Mouse (Mus musculus): ENCODE results near the gene Ptpn14. TPM values are rescaled to one million over a fixed set of nuclear protein-coding genes. Genes with fewer than 3 reads are reported as not detected.

The Ptpn14 gene
- total and polyA plus RNA-seq, 3 experiments = 11.9 to 30.1 (median 29.3) TPM

GRCm38 (mm10) chr1:189885975-189886374, 157.9 kb downstream of the Ptpn14 start:
- no peak for DNase-seq
- no peak overlapping the region for H3K9ac ChIP-seq (ENCODE audit: low read depth, low read length)
- H3K36me3 ChIP-seq (ENCODE audit: control insufficient read depth, insufficient read depth, low read length) = no peaks in the 10 kb centered on the region
- intact Hi-C loops (cut with DNase I) = loop anchor here (2.0 kb wide), 1 partner anchor 911 kb away; no protein-coding TSS in a partner anchor
- no peak overlapping the region for H3K27ac ChIP-seq
- H3K4me1 ChIP-seq (ENCODE audit: control insufficient read depth, insufficient read depth, low read length) = peaks cover 2% of the 10 kb centered on the region; the same call in 1 of the 2 replicates
- 82% methylated on average over 6 of the region's 6 CpGs for WGBS
- no peaks in the 10 kb centered on the region for H3K27me3 ChIP-seq (ENCODE audit: control insufficient read depth, insufficient read depth, low read length)
- TF ChIP-seq CTCF (IDR thresholded peaks at IDR 0.05) (no peak), POLR2A (IDR thresholded peaks at IDR 0.05; ENCODE audit: insufficient read depth, low read depth, low read length) (no peak), EP300 (IDR thresholded peaks at IDR 0.05; ENCODE audit: insufficient read depth, low read depth, low read length) (no peak)
- H3K4me3 ChIP-seq = no peak overlapping the region
- no peaks in the 10 kb centered on the region for H3K79me2 ChIP-seq (replicated peaks; ENCODE audit: control insufficient read depth, insufficient read depth, low read length)

DNA sequence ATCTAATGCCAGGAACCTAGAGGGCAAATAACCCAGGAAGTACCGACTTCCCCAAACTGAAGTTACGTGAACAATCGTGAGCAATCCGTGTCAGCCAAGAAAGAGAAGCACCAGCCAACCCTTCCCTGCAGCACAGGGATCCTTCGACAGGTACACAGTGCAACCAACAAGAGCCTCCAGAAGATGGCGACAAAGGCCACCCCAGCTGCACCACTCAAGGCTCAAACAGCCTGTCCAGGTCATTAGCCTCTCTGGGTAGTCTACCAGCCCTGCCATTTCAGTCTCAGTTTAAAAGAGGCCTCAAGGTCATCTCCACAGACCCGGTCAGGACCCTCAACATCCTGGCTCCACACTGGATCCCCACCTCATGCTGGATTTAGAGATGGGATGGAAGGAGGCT, 159.4 kb downstream of the Ptpn14 start:
- Histone ChIP-seq H3K79me2 (replicated peaks; ENCODE audit: control insufficient read depth, insufficient read depth, low read length) (no peaks in the 10 kb centered on the region), H3K4me1 (ENCODE audit: control insufficient read depth, insufficient read depth, low read length) (peaks cover 2% of the 10 kb centered on the region; the same call in 1 of the 2 replicates), H3K36me3 (ENCODE audit: control insufficient read depth, insufficient read depth, low read length) (no peaks in the 10 kb centered on the region), H3K27me3 (ENCODE audit: control insufficient read depth, insufficient read depth, low read length) (no peaks in the 10 kb centered on the region), H3K27ac (no peak overlapping the region), H3K9ac (ENCODE audit: low read depth, low read length) (no peak overlapping the region), H3K4me3 (no peak overlapping the region)
- TF ChIP-seq EP300 (IDR thresholded peaks at IDR 0.05; ENCODE audit: insufficient read depth, low read depth, low read length) (peak; percentile 79; the same call in 1 of the 2 replicates), CTCF (IDR thresholded peaks at IDR 0.05) (peak; percentile 92), POLR2A (IDR thresholded peaks at IDR 0.05; ENCODE audit: insufficient read depth, low read depth, low read length) (no peak)
- 22% methylated on average over 7 of the region's 7 CpGs for WGBS
- peak; percentile 60 to 70 for DNase-seq
- intact Hi-C loops (cut with DNase I) = loop anchor here (1.0 to 2.0 kb wide), 3 partner anchors 40 to 909 kb away; no protein-coding TSS in a partner anchor

DNA sequence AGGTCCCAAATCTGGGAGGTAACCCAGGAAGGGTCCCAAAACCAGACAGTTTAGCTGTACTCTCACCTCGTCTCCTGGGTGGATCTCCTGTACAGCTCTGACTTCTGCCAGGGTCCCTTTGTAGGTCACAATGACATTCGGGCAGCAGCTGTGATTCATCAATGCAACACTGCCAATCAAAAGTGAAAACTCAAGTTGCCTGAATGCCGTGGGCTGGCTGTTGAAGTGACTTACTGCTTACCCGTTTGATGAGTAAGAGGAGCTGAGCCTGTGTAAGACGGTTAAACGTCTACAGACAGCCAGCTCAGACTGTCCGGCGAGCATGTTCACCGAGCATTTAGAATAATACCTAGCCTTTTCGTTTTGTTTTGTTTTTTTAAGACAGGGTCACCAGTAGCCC, 160.7 kb downstream of the Ptpn14 start:
- Histone ChIP-seq H3K4me3 (no peak overlapping the region), H3K79me2 (replicated peaks; ENCODE audit: control insufficient read depth, insufficient read depth, low read length) (no peaks in the 10 kb centered on the region), H3K9ac (ENCODE audit: low read depth, low read length) (no peak overlapping the region), H3K4me1 (ENCODE audit: control insufficient read depth, insufficient read depth, low read length) (no peaks in the 10 kb centered on the region), H3K36me3 (ENCODE audit: control insufficient read depth, insufficient read depth, low read length) (no peaks in the 10 kb centered on the region), H3K27ac (no peak overlapping the region), H3K27me3 (ENCODE audit: control insufficient read depth, insufficient read depth, low read length) (no peaks in the 10 kb centered on the region)
- TF ChIP-seq POLR2A (IDR thresholded peaks at IDR 0.05; ENCODE audit: insufficient read depth, low read depth, low read length) = no peak
- no peak for TF ChIP-seq CTCF (IDR thresholded peaks at IDR 0.05)
- TF ChIP-seq EP300 (IDR thresholded peaks at IDR 0.05; ENCODE audit: insufficient read depth, low read depth, low read length) = no peak
- no peak for DNase-seq
- WGBS = 70% methylated on average over 10 of the region's 10 CpGs
- intact Hi-C loops (cut with DNase I) = no loop called here

- WGBS = 75% methylated on average over 9 of the region's 9 CpGs
- Histone ChIP-seq H3K79me2 (replicated peaks; ENCODE audit: control insufficient read depth, insufficient read depth, low read length) (no peaks in the 10 kb centered on the region), H3K27me3 (ENCODE audit: control insufficient read depth, insufficient read depth, low read length) (no peaks in the 10 kb centered on the region), H3K36me3 (ENCODE audit: control insufficient read depth, insufficient read depth, low read length) (no peaks in the 10 kb centered on the region), H3K27ac (no peak overlapping the region), H3K4me1 (ENCODE audit: control insufficient read depth, insufficient read depth, low read length) (no peaks in the 10 kb centered on the region), H3K9ac (ENCODE audit: low read depth, low read length) (no peak overlapping the region), H3K4me3 (no peak overlapping the region)
- no peak for DNase-seq
- intact Hi-C loops (cut with DNase I) = no loop called here
- no peak for TF ChIP-seq CTCF (IDR thresholded peaks at IDR 0.05)
- no peak for TF ChIP-seq POLR2A (IDR thresholded peaks at IDR 0.05; ENCODE audit: insufficient read depth, low read depth, low read length)
- TF ChIP-seq EP300 (IDR thresholded peaks at IDR 0.05; ENCODE audit: insufficient read depth, low read depth, low read length) = no peak
Measured at GRCm38 (mm10) chr1:189894191-189894590, 166.1 kb downstream of the Ptpn14 start.

GRCm38 (mm10) chr1:189897861-189898260, 169.8 kb downstream of the Ptpn14 start:
- Histone ChIP-seq H3K27ac (no peak overlapping the region), H3K4me3 (no peak overlapping the region), H3K79me2 (replicated peaks; ENCODE audit: control insufficient read depth, insufficient read depth, low read length) (no peaks in the 10 kb centered on the region), H3K27me3 (ENCODE audit: control insufficient read depth, insufficient read depth, low read length) (no peaks in the 10 kb centered on the region), H3K4me1 (ENCODE audit: control insufficient read depth, insufficient read depth, low read length) (no peaks in the 10 kb centered on the region), H3K36me3 (ENCODE audit: control insufficient read depth, insufficient read depth, low read length) (no peaks in the 10 kb centered on the region), H3K9ac (ENCODE audit: low read depth, low read length) (no peak overlapping the region)
- 76% methylated on average over 9 of the region's 9 CpGs for WGBS
- TF ChIP-seq CTCF (IDR thresholded peaks at IDR 0.05) (no peak), POLR2A (IDR thresholded peaks at IDR 0.05; ENCODE audit: insufficient read depth, low read depth, low read length) (no peak), EP300 (IDR thresholded peaks at IDR 0.05; ENCODE audit: insufficient read depth, low read depth, low read length) (no peak)
- DNase-seq = no peak
- intact Hi-C loops (cut with DNase I) = no loop called here

DNA sequence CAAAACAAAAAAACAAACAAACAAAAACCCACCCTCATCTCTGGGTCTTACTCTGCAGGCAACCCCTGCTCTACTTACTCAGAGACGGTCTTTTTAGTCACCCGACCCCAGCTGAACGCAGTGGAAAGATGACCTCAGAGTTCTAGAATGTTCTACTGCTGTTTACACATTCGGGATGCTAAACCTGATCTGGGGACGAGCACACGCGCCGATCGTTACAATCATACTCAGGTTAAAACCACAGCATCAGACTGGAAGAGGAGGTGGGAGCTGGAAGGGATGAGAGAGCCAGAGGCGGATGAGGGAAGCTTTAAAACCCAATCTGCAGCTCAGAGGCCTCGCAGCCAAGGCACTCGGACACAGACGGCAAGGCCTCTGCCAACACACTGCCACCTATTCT, 170.6 kb downstream of the Ptpn14 start:
- Histone ChIP-seq H3K36me3 (ENCODE audit: control insufficient read depth, insufficient read depth, low read length) (no peaks in the 10 kb centered on the region), H3K27me3 (ENCODE audit: control insufficient read depth, insufficient read depth, low read length) (no peaks in the 10 kb centered on the region), H3K9ac (ENCODE audit: low read depth, low read length) (no peak overlapping the region), H3K4me3 (no peak overlapping the region), H3K27ac (peak overlapping the region; percentile 21; the same call in 1 of the 2 replicates), H3K4me1 (ENCODE audit: control insufficient read depth, insufficient read depth, low read length) (no peaks in the 10 kb centered on the region), H3K79me2 (replicated peaks; ENCODE audit: control insufficient read depth, insufficient read depth, low read length) (peaks cover 3% of the 10 kb centered on the region; the same call in 1 of the 2 replicates)
- no peak for TF ChIP-seq CTCF (IDR thresholded peaks at IDR 0.05)
- 58% methylated on average over 13 of the region's 13 CpGs for WGBS
- intact Hi-C loops (cut with DNase I) = no loop called here
- no peak for DNase-seq
